Mouse (Mus musculus): ENCODE results near the gene Gm10718. TPM values are rescaled to one million over a fixed set of nuclear protein-coding genes. Genes with fewer than 3 reads are reported as not detected.
"Not testable (repeated sequence)": the region's sequence is repeated elsewhere in the genome, so short reads cannot be mapped to it uniquely, and the experiment has no call there.

Gene Gm10718
- polyA plus RNA-seq, 1 experiment from 2014 or later, result not detected

GRCm38 (mm10) chr9:3015896-3016295 lies 7.5 kb upstream of the Gm10718 start:
- not testable (repeated sequence) for H3K27ac ChIP-seq; H3K36me3 ChIP-seq (replicated peaks); H3K4me1 ChIP-seq; DNase-seq (ENCODE audit: extremely low spot score, low spot score); H3K27me3 ChIP-seq (ENCODE audit: poor library complexity, severe bottlenecking); H3K4me3 ChIP-seq; H3K9me3 ChIP-seq
- WGBS, result 71% methylated on average over 6 of the region's 6 CpGs

- H3K9me3 ChIP-seq; H3K36me3 ChIP-seq (replicated peaks); H3K4me3 ChIP-seq; H3K27ac ChIP-seq; H3K27me3 ChIP-seq (ENCODE audit: poor library complexity, severe bottlenecking); H3K4me1 ChIP-seq; DNase-seq (ENCODE audit: extremely low spot score, low spot score): not testable (repeated sequence)
- WGBS, result 71% methylated on average over 2 of the region's 9 CpGs
These were observed 6.2 kb upstream of the Gm10718 start, which contains the start of gene Gm10719 for GRCm38 (mm10) chr9:3017108-3017507. Gm10719 (plus strand) TSS chr9:3017408.

GRCm38 (mm10) chr9:3018944-3019343 lies 4.4 kb upstream of the Gm10718 start:
- not testable (repeated sequence) for H3K9me3 ChIP-seq; H3K36me3 ChIP-seq (replicated peaks); H3K4me3 ChIP-seq; H3K4me1 ChIP-seq; DNase-seq (ENCODE audit: extremely low spot score, low spot score); H3K27me3 ChIP-seq (ENCODE audit: poor library complexity, severe bottlenecking); H3K27ac ChIP-seq
- WGBS, result 61% methylated on average over 9 of the region's 9 CpGs

GRCm38 (mm10) chr9:3019835-3020727 lies 3.3 kb upstream of the Gm10718 start:
- WGBS, result 77% methylated on average over 17 of the region's 19 CpGs
- DNase-seq (ENCODE audit: extremely low spot score, low spot score); H3K27me3 ChIP-seq (ENCODE audit: poor library complexity, severe bottlenecking): not testable (repeated sequence)

GRCm38 (mm10) chr9:3022316-3023008 lies 885 bp upstream of the Gm10718 start:
- WGBS, result 73% methylated on average over 11 of the region's 13 CpGs
- H3K9me3 ChIP-seq; H3K4me3 ChIP-seq; H3K36me3 ChIP-seq (replicated peaks); H3K27me3 ChIP-seq (ENCODE audit: poor library complexity, severe bottlenecking); H3K27ac ChIP-seq; H3K4me1 ChIP-seq: not testable (repeated sequence)
- peak; percentile 27 for DNase-seq (ENCODE audit: extremely low spot score, low spot score)

More at GRCm38 (mm10) chr9:3019835-3020727, 3.3 kb upstream of the Gm10718 start:
- not testable (repeated sequence) for H3K36me3 ChIP-seq (replicated peaks); H3K4me3 ChIP-seq; H3K27ac ChIP-seq; H3K4me1 ChIP-seq; H3K9me3 ChIP-seq

GRCm38 (mm10) chr9:3023985-3024648 lies 770 bp downstream of the Gm10718 start:
- H3K27me3 ChIP-seq (ENCODE audit: poor library complexity, severe bottlenecking), result not testable (repeated sequence)

GRCm38 (mm10) chr9:3024912-3025467 lies 1.6 kb downstream of the Gm10718 start, which contains the start of gene Gm10717:
Gm10717 (plus strand) TSS chr9:3025417.
- H3K27ac ChIP-seq; H3K4me3 ChIP-seq; DNase-seq (ENCODE audit: extremely low spot score, low spot score); H3K4me1 ChIP-seq; H3K27me3 ChIP-seq (ENCODE audit: poor library complexity, severe bottlenecking); H3K36me3 ChIP-seq (replicated peaks); H3K9me3 ChIP-seq: not testable (repeated sequence)
- WGBS, result 73% methylated on average over 12 of the region's 12 CpGs

More at GRCm38 (mm10) chr9:3023985-3024648, 770 bp downstream of the Gm10718 start:
- not testable (repeated sequence) for DNase-seq (ENCODE audit: extremely low spot score, low spot score); H3K36me3 ChIP-seq (replicated peaks); H3K4me1 ChIP-seq; H3K9me3 ChIP-seq; H3K4me3 ChIP-seq; H3K27ac ChIP-seq
- 77% methylated on average over 16 of the region's 16 CpGs for WGBS

- H3K9me3 ChIP-seq; H3K36me3 ChIP-seq (replicated peaks); DNase-seq (ENCODE audit: extremely low spot score, low spot score); H3K27ac ChIP-seq; H3K27me3 ChIP-seq (ENCODE audit: poor library complexity, severe bottlenecking); H3K4me1 ChIP-seq; H3K4me3 ChIP-seq: not testable (repeated sequence)
- WGBS, result 74% methylated on average over 5 of the region's 6 CpGs
These were observed 2.3 kb downstream of the Gm10718 start for GRCm38 (mm10) chr9:3025653-3026052.

GRCm38 (mm10) chr9:3026136-3026535 lies 2.8 kb downstream of the Gm10718 start:
- not testable (repeated sequence) for H3K36me3 ChIP-seq (replicated peaks); H3K27ac ChIP-seq; DNase-seq (ENCODE audit: extremely low spot score, low spot score); H3K27me3 ChIP-seq (ENCODE audit: poor library complexity, severe bottlenecking); H3K4me1 ChIP-seq; H3K9me3 ChIP-seq; H3K4me3 ChIP-seq
- 75% methylated on average over 5 of the region's 5 CpGs for WGBS

- H3K4me3 ChIP-seq; DNase-seq (ENCODE audit: extremely low spot score, low spot score); H3K4me1 ChIP-seq; H3K36me3 ChIP-seq (replicated peaks); H3K27me3 ChIP-seq (ENCODE audit: poor library complexity, severe bottlenecking); H3K27ac ChIP-seq; H3K9me3 ChIP-seq: not testable (repeated sequence)
- 67% methylated on average over 9 of the region's 9 CpGs for WGBS
These were observed 3.4 kb downstream of the Gm10718 start for GRCm38 (mm10) chr9:3026741-3027140.

- H3K27me3 ChIP-seq (ENCODE audit: poor library complexity, severe bottlenecking); H3K36me3 ChIP-seq (replicated peaks); H3K4me1 ChIP-seq; H3K27ac ChIP-seq; H3K9me3 ChIP-seq; H3K4me3 ChIP-seq: not testable (repeated sequence)
- DNase-seq (ENCODE audit: extremely low spot score, low spot score), result peak; percentile 82
- 71% methylated on average over 9 of the region's 9 CpGs for WGBS
These were observed 3.9 kb downstream of the Gm10718 start for GRCm38 (mm10) chr9:3027200-3027599.

- H3K4me1 ChIP-seq; H3K27me3 ChIP-seq (ENCODE audit: poor library complexity, severe bottlenecking); H3K9me3 ChIP-seq; DNase-seq (ENCODE audit: extremely low spot score, low spot score); H3K4me3 ChIP-seq; H3K27ac ChIP-seq; H3K36me3 ChIP-seq (replicated peaks): not testable (repeated sequence)
- WGBS, result 63% methylated on average over 14 of the region's 16 CpGs
These were observed 6.1 kb downstream of the Gm10718 start for GRCm38 (mm10) chr9:3029276-3030000.
